Mouse (Mus musculus) kidney, embryonic 16.5 days (tissue): ENCODE measurements around the gene Tdrd9. TPM values are rescaled to one million over a fixed set of nuclear protein-coding genes. Genes with fewer than 3 reads are reported as not detected.
"Not testable (repeated sequence)": the region's sequence is repeated elsewhere in the genome, so short reads cannot be mapped to it uniquely, and the experiment has no call there.

Experiments used
- ATAC-seq: fragments of 200-750 bp; cut with Nextera tagmentation; 2 replicates; pipeline ENCODE4 v1.8.0; 2017; ENCODE audit warnings: moderate TSS enrichment; ENCODE audit not compliant: low FRiP score, low TSS enrichment
- H3K27ac ChIP-seq: fragments of 300-500 bp; sonication (generic); 2 replicates; pipeline ENCODE4 v1.5.1; 2014; ENCODE audit warnings: low read length
- H3K27me3 ChIP-seq: fragments of 300-500 bp; sonication (generic); 2 replicates; pipeline ENCODE4 v1.6.1; 2014; ENCODE audit warnings: low read length, control low read depth, mixed read lengths; ENCODE audit not compliant: insufficient read depth
- H3K36me3 ChIP-seq: fragments of 300-500 bp; sonication (generic); 2 replicates; pipeline ENCODE4 v1.6.1; 2014; ENCODE audit warnings: low read length, control low read depth, mixed read lengths; ENCODE audit not compliant: insufficient read depth
- H3K4me1 ChIP-seq: fragments of 300-500 bp; sonication (generic); 2 replicates; pipeline ENCODE4 v1.6.1; 2014; ENCODE audit warnings: low read length, control low read depth, mixed read lengths; ENCODE audit not compliant: insufficient read depth
- H3K4me2 ChIP-seq: fragments of 300-500 bp; sonication (generic); replicated peaks from 2 replicates; pipeline ENCODE4 v1.6.1; 2014; ENCODE audit warnings: low read depth, low read length
- H3K4me3 ChIP-seq: fragments of 300-500 bp; sonication (generic); 2 replicates; pipeline ENCODE4 v1.5.1; 2014; ENCODE audit warnings: mild to moderate bottlenecking, low read length
- H3K9ac ChIP-seq: fragments of 300-500 bp; sonication (generic); replicated peaks from 2 replicates; pipeline ENCODE4 v1.6.1; 2014; ENCODE audit warnings: low read length
- H3K9me3 ChIP-seq: fragments of 300-500 bp; sonication (generic); 2 replicates; pipeline ENCODE4 v1.6.1; 2016; ENCODE audit warnings: low read length, control low read depth
- WGBS: fragments of 180-500 bp; shearing (Covaris S2); extraction: QIAGEN DNeasy Blood & Tissue Kit; methylation state at CpG from one replicate; pipeline ENCODE4 v1.1.7; 2014; 5-methylcytosine and 5-hydroxymethylcytosine counted together
- polyA plus RNA-seq: library from polyadenylated mRNA; unstranded; fragments of >200 nt; fragmentation: Nextera tagmentation; extraction: Ambion mirVana; gene quantifications from 2 replicates; pipeline ENCODE4 v1.2.1, GENCODE M21; 2015

Gene Tdrd9
- polyA plus RNA-seq, 1 experiment from 2014 or later: 0.45 TPM

- ATAC-seq: peak; percentile 60
- H3K4me2 ChIP-seq: no peak overlapping the region
- no peaks in the 10 kb centered on the region for H3K9me3 ChIP-seq
- H3K27ac ChIP-seq: peak overlapping the region; percentile 94
- H3K36me3 ChIP-seq: no peaks in the 10 kb centered on the region
- WGBS: 19% methylated on average over 1 of the region's 1 CpGs
- H3K9ac ChIP-seq: no peak overlapping the region
- no peaks in the 10 kb centered on the region for H3K27me3 ChIP-seq
- no peak overlapping the region for H3K4me3 ChIP-seq
- H3K4me1 ChIP-seq: peaks cover 43% of the 10 kb centered on the region
Observed at GRCm38 (mm10) chr12:111938623-111939177, 32.7 kb upstream of the Tdrd9 start.

GRCm38 (mm10) chr12:111943421-111944064 lies 27.8 kb upstream of the Tdrd9 start:
- H3K4me3 ChIP-seq: 0 out of 2 replicates have a peak overlapping the region, but pooled peaks have one; percentile 8
- no peaks in the 10 kb centered on the region for H3K27me3 ChIP-seq
- peak overlapping the region; percentile 42 for H3K9ac ChIP-seq
- no peaks in the 10 kb centered on the region for H3K9me3 ChIP-seq
- H3K27ac ChIP-seq: peak overlapping the region; percentile 65
- H3K36me3 ChIP-seq: no peaks in the 10 kb centered on the region
- no peak for ATAC-seq
- 72% methylated on average over 10 of the region's 10 CpGs for WGBS
- peaks cover 32% of the 10 kb centered on the region for H3K4me1 ChIP-seq
- H3K4me2 ChIP-seq: peak overlapping the region; percentile 20

GRCm38 (mm10) chr12:111944065-111944987 lies 27.0 kb upstream of the Tdrd9 start:
- 59% methylated on average over 11 of the region's 20 CpGs for WGBS
- H3K9ac ChIP-seq: peak overlapping the region; percentile 42; the same call in 1 of the 2 replicates
- H3K4me1 ChIP-seq: peaks cover 25% of the 10 kb centered on the region
- H3K27ac ChIP-seq: peak overlapping the region; percentile 94
- H3K9me3 ChIP-seq, H3K4me3 ChIP-seq, H3K27me3 ChIP-seq, H3K36me3 ChIP-seq: not testable (repeated sequence)
- peak overlapping the region; percentile 20; the same call in 1 of the 2 replicates for H3K4me2 ChIP-seq
- peak; percentile 74 for ATAC-seq

GRCm38 (mm10) chr12:111945115-111945514 lies 26.2 kb upstream of the Tdrd9 start:
- no peaks in the 10 kb centered on the region for H3K36me3 ChIP-seq
- WGBS: 20% methylated on average over 8 of the region's 8 CpGs

GRCm38 (mm10) chr12:111945765-111946655 lies 25.3 kb upstream of the Tdrd9 start:
- peak; percentile 79 for ATAC-seq

More at GRCm38 (mm10) chr12:111945115-111945514, 26.2 kb upstream of the Tdrd9 start:
- H3K4me1 ChIP-seq: peaks cover 25% of the 10 kb centered on the region
- H3K9me3 ChIP-seq: no peaks in the 10 kb centered on the region
- H3K9ac ChIP-seq: peak overlapping the region; percentile 24
- H3K27me3 ChIP-seq: no peaks in the 10 kb centered on the region
- no peak overlapping the region for H3K4me3 ChIP-seq
- peak overlapping the region; percentile 12; the same call in 1 of the 2 replicates for H3K4me2 ChIP-seq
- peak overlapping the region; percentile 94 for H3K27ac ChIP-seq
- peak; percentile 33 for ATAC-seq

DNA sequence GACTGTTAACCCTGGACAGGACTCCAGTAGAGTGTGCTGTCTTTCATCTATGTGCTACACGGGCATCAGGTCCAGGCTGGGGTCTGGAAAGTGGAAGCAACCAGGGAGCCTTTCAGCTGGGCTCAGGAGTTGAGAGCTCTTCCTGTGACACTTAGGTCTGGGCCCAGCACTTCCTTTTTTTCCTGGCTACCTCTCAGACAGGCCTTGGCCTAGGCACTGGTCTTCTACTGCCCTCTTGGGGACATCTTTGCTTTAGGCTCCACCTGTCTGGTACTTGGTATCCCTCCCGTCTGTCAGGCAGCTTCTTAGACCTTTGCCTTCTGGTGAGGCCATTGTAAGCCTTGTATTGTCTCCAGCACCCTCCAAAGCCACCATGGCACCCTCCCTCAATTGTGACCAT lies 24.6 kb upstream of the Tdrd9 start:
- Histone ChIP-seq H3K27me3 (no peaks in the 10 kb centered on the region), H3K36me3 (no peaks in the 10 kb centered on the region), H3K9me3 (no peaks in the 10 kb centered on the region), H3K9ac (0 out of 2 replicates have a peak overlapping the region, but pooled peaks have one; percentile 15), H3K27ac (peak overlapping the region; percentile 75; the same call in 1 of the 2 replicates), H3K4me3 (no peak overlapping the region), H3K4me2 (no peak overlapping the region), H3K4me1 (peaks cover 33% of the 10 kb centered on the region)
- ATAC-seq: peak; percentile 55
- WGBS: 47% methylated on average over 2 of the region's 2 CpGs

More at GRCm38 (mm10) chr12:111945765-111946655, 25.3 kb upstream of the Tdrd9 start:
- Histone ChIP-seq H3K9ac (0 out of 2 replicates have a peak overlapping the region, but pooled peaks have one; percentile 15), H3K27ac (peak overlapping the region; percentile 94), H3K4me1 (peaks cover 26% of the 10 kb centered on the region)
- H3K4me3 ChIP-seq, H3K27me3 ChIP-seq, H3K36me3 ChIP-seq, H3K9me3 ChIP-seq, H3K4me2 ChIP-seq: not testable (repeated sequence)
- WGBS: 58% methylated on average over 6 of the region's 15 CpGs

- H3K4me3 ChIP-seq: no peak overlapping the region
- H3K36me3 ChIP-seq: no peaks in the 10 kb centered on the region
- ATAC-seq: no peak
- WGBS: 72% methylated on average over 5 of the region's 5 CpGs
- no peak overlapping the region for H3K27ac ChIP-seq
- no peaks in the 10 kb centered on the region for H3K9me3 ChIP-seq
- no peak overlapping the region for H3K9ac ChIP-seq
- peaks cover 24% of the 10 kb centered on the region for H3K4me1 ChIP-seq
- no peaks in the 10 kb centered on the region for H3K27me3 ChIP-seq
- no peak overlapping the region for H3K4me2 ChIP-seq
Observed at GRCm38 (mm10) chr12:111950486-111950885, 20.9 kb upstream of the Tdrd9 start.

- H3K9me3 ChIP-seq: no peaks in the 10 kb centered on the region
- peaks cover 15% of the 10 kb centered on the region for H3K4me1 ChIP-seq
- H3K36me3 ChIP-seq: no peaks in the 10 kb centered on the region
- peak overlapping the region; percentile 22 for H3K27ac ChIP-seq
- ATAC-seq: peak; percentile 70
- H3K4me2 ChIP-seq: no peak overlapping the region
- 32% methylated on average over 5 of the region's 5 CpGs for WGBS
- no peak overlapping the region for H3K4me3 ChIP-seq
- H3K27me3 ChIP-seq: no peaks in the 10 kb centered on the region
- H3K9ac ChIP-seq: no peak overlapping the region
Observed at GRCm38 (mm10) chr12:111951701-111952100, 19.7 kb upstream of the Tdrd9 start.

DNA sequence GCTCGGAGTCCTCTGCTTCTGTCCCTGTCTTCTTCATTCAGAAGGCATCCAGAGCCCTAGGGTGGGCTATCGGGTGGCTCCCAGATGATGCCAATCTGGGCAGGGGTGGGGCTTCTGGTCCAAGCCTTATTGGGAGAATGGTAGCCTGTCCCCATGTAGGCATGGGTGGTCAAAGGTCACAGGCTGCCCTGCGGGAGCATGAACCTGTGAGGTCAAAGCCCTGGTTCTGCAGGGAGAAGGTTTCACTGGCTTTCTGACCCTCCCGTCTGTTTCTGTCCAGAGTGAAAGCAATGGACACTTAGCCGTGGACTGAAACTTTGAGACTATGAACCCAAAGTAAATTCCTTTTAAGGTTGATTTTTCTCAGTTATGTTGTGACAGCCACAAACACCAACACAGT lies 15.2 kb upstream of the Tdrd9 start:
- no peak for ATAC-seq
- peaks cover 20% of the 10 kb centered on the region for H3K36me3 ChIP-seq
- whole genome bisulfite sequencing: 69% methylated on average over 5 of the region's 5 CpGs

More for the DNA sequence above, 15.2 kb upstream of the Tdrd9 start:
- Histone ChIP-seq H3K9me3 (no peaks in the 10 kb centered on the region), H3K27ac (no peak overlapping the region), H3K4me3 (no peak overlapping the region), H3K4me2 (no peak overlapping the region), H3K9ac (no peak overlapping the region), H3K4me1 (peaks cover 12% of the 10 kb centered on the region), H3K27me3 (no peaks in the 10 kb centered on the region)
